Mouse (Mus musculus) limb, embryonic 12.5 days (tissue): ENCODE measurements around the gene Rnd1. TPM values are rescaled to one million over a fixed set of nuclear protein-coding genes. Genes with fewer than 3 reads are reported as not detected.

Experiments used
- ATAC-seq: fragments of 200-750 bp; cut with Nextera tagmentation; 2 replicates; pipeline ENCODE4 v1.8.0; 2017; ENCODE audit warnings: low read depth, moderate TSS enrichment; ENCODE audit not compliant: insufficient number of reproducible peaks, insufficient read depth, low FRiP score, low TSS enrichment
- H3K27ac ChIP-seq: fragments of 300-500 bp; sonication (generic); 2 replicates; pipeline ENCODE4 v1.5.1; 2016; ENCODE audit warnings: mild to moderate bottlenecking, moderate library complexity
- H3K27me3 ChIP-seq: fragments of 300-500 bp; sonication (generic); 2 replicates; pipeline ENCODE4 v1.6.1; 2016; ENCODE audit warnings: mild to moderate bottlenecking, moderate library complexity
- H3K36me3 ChIP-seq: fragments of 300-500 bp; sonication (generic); 2 replicates; pipeline ENCODE4 v1.6.1; 2016; ENCODE audit warnings: mild to moderate bottlenecking, moderate library complexity
- H3K4me1 ChIP-seq: fragments of 300-500 bp; sonication (generic); replicated peaks from 2 replicates; pipeline ENCODE4 v1.6.1; 2016
- H3K4me2 ChIP-seq: fragments of 300-500 bp; sonication (generic); 2 replicates; pipeline ENCODE4 v1.6.1; 2016; ENCODE audit warnings: mild to moderate bottlenecking, moderate library complexity
- H3K4me3 ChIP-seq: fragments of 300-500 bp; sonication (generic); replicated peaks from 2 replicates; pipeline ENCODE4 v1.5.1; 2016; ENCODE audit warnings: mild to moderate bottlenecking
- H3K9ac ChIP-seq: fragments of 300-500 bp; sonication (generic); replicated peaks from 2 replicates; pipeline ENCODE4 v1.6.1; 2016; ENCODE audit warnings: mild to moderate bottlenecking, moderate library complexity
- H3K9me3 ChIP-seq: fragments of 300-500 bp; sonication (generic); 2 replicates; pipeline ENCODE4 v1.6.1; 2016; ENCODE audit warnings: mild to moderate bottlenecking, moderate library complexity
- WGBS: fragments of 180-500 bp; shearing (Covaris S2); methylation state at CpG from one replicate; pipeline ENCODE4 v1.1.7; 2016; 5-methylcytosine and 5-hydroxymethylcytosine counted together
- polyA plus RNA-seq: library from polyadenylated mRNA; unstranded; fragments of >200 nt; fragmentation: Nextera tagmentation; extraction: Ambion mirVana; gene quantifications from 2 replicates; pipeline ENCODE4 v1.2.1, GENCODE M21; 2016

The Rnd1 gene
- 0.24 and 0.54 TPM in 2 replicates for polyA plus RNA-seq

DNA sequence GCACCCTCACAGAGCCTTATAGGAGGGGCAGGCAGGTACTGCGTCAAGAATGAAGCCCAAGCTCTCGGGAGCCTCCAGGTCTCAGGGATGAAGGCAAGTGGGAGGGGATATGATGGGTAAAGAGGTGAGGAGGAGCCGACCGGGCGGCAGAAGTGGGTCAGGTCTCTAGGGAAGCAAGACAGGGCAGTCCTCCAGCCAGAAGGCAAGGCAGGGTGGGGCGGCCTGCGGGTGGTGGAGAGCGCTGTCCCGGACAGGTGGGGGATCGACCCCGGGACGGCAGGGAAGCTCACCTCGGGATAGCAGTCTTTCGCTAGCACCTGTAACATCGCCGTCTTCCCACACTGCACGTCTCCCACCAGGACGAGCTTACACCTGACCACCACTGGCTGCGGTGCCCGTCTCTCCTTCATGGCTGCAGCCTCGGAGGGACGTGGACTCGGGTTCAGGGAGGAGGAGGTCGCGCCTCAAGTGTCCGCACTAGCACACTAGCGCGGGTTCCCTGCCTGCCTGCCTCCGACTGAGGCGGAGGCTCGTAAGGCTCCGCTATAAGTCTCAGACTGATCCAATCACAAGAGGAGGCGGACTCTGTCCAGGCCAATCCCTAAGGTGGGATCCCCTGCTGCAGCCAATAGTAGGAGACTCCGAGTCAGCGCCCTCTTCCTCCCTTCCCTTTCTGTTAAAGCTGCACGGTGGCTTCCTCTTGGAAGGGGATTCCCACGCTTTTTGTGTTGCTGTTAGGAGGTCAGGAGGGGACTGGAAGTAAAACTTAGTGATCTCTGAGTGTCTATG lies at the start of gene Rnd1:
Gene Rnd1 (minus strand): TSS at position 522 of the 789 bp plus-strand sequence.
- peak; percentile 92 for ATAC-seq
- H3K4me3 ChIP-seq: peak within 1 kb of the TSS; percentile 39
- no peaks in the 10 kb centered on the region for H3K9me3 ChIP-seq
- H3K27me3 ChIP-seq: peaks cover 81% of the 10 kb centered on the region
- peak within 1 kb of the TSS; percentile 76 for H3K4me2 ChIP-seq
- WGBS: 1% methylated on average over 37 of the region's 37 CpGs
- H3K4me1 ChIP-seq: peaks cover 18% of the 10 kb centered on the region
- no peaks in the 10 kb centered on the region for H3K36me3 ChIP-seq
- no peak within 1 kb of the TSS for H3K27ac ChIP-seq
- no peak within 1 kb of the TSS; the same call in 1 of the 2 replicates for H3K9ac ChIP-seq

DNA sequence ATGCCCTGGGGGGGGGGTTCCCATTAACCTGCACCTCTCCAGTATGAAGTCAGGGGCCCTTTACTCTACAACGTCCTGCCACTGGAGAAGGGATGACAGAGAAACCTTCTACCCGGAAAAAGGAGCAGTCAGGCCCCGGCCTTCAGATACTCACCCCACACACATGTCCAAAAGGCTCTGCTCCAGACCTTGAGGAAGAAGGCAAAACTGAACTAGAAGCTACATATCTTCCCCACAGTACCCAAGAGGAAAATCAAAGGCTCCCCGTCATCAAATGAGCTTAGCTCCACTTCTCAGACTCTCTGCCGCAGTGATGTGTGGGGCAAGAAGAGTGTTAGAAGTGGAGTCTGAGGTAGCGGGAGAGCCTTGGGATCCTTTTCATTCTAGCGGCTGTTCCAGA lies 49.5 kb upstream of the Rnd1 start:
- peaks cover 7% of the 10 kb centered on the region for H3K27me3 ChIP-seq
- no peak overlapping the region for H3K27ac ChIP-seq
- H3K9me3 ChIP-seq: no peaks in the 10 kb centered on the region
- H3K36me3 ChIP-seq: no peaks in the 10 kb centered on the region
- H3K4me2 ChIP-seq: peak overlapping the region; percentile 96
- peaks cover 46% of the 10 kb centered on the region for H3K4me1 ChIP-seq
- H3K4me3 ChIP-seq: peak overlapping the region; percentile 57
- ATAC-seq: no peak
- WGBS: 32% methylated on average over 7 of the region's 7 CpGs
- 0 out of 2 replicates have a peak overlapping the region, but pooled peaks have one; percentile 9 for H3K9ac ChIP-seq

DNA sequence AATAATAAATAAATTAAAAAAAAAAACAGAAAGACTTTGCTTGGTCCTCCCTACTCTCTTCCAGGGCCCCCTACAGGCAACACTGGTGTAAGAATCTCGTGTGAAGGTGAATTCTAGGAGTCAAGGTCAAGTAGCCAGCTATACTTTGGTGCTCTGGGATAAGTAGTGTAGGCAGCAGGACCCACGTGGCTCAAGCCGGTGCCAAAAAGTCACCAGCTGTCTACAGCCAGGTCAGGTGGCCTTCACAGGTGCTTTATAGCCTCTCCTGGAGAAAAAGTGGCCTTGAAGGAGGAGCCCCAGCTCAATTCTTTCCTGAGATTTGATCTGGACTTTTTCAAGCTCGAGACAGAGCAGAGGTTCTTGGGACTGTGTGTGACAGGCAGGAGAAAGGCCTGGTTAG lies 48.8 kb upstream of the Rnd1 start:
- 72% methylated on average over 4 of the region's 4 CpGs for WGBS
- no peak overlapping the region for H3K9ac ChIP-seq
- ATAC-seq: no peak
- H3K4me2 ChIP-seq: peak overlapping the region; percentile 96
- H3K27me3 ChIP-seq: peaks cover 7% of the 10 kb centered on the region
- no peak overlapping the region for H3K4me3 ChIP-seq
- H3K36me3 ChIP-seq: no peaks in the 10 kb centered on the region
- peaks cover 46% of the 10 kb centered on the region for H3K4me1 ChIP-seq
- no peak overlapping the region for H3K27ac ChIP-seq
- no peaks in the 10 kb centered on the region for H3K9me3 ChIP-seq

DNA sequence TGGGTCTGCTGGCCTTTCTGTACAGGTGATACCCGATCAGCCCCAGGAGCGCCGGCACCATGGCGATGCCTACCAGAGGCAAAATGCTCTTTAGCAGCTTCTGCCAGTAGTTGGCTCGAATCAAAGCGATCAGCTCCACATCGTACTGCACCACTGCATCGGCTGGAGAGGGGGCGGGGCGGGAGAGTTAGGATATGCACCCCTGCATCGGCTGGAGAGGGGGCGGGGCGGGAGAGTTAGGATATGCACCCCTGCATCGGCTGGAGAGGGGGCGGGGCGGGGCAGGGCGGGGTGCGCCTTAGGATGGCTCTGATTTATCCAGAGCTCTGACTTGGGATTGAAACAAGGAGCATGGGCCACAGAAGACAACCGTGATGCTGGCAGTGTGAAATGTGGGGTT lies 47.2 kb upstream of the Rnd1 start:
- ATAC-seq: no peak
- Histone ChIP-seq H3K4me1 (peaks cover 46% of the 10 kb centered on the region), H3K4me3 (0 out of 2 replicates have a peak overlapping the region, but pooled peaks have one; percentile 4), H3K9me3 (no peaks in the 10 kb centered on the region), H3K36me3 (no peaks in the 10 kb centered on the region), H3K4me2 (peak overlapping the region; percentile 41), H3K27me3 (peaks cover 7% of the 10 kb centered on the region), H3K9ac (0 out of 2 replicates have a peak overlapping the region, but pooled peaks have one; percentile 27), H3K27ac (no peak overlapping the region)
- 31% methylated on average over 19 of the region's 19 CpGs for WGBS

DNA sequence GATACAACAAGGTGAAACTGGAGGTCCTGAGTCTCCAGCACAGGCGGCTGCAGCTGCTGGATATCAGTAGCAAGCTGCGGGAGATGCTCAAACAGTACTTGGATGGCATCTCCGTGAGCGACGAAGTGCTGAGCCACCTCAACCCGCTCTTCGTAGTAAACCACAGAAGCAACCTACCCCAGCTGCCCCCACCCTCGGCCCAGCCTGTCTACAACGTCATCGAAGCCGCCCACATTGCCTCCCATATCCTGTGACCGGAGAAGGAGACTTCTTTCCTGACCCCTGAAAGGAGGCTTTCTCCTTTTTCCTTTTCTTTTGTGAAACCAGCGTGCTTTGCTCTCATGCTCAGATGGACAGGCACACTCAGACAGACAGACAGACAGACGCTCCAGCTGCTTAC lies 45.6 kb upstream of the Rnd1 start:
- WGBS: 61% methylated on average over 14 of the region's 14 CpGs
- ATAC-seq: no peak
- peaks cover 34% of the 10 kb centered on the region for H3K4me1 ChIP-seq
- no peak overlapping the region for H3K4me2 ChIP-seq
- H3K9ac ChIP-seq: no peak overlapping the region
- H3K27ac ChIP-seq: no peak overlapping the region
- peaks cover 7% of the 10 kb centered on the region for H3K27me3 ChIP-seq
- H3K36me3 ChIP-seq: no peaks in the 10 kb centered on the region
- H3K9me3 ChIP-seq: no peaks in the 10 kb centered on the region
- H3K4me3 ChIP-seq: no peak overlapping the region

DNA sequence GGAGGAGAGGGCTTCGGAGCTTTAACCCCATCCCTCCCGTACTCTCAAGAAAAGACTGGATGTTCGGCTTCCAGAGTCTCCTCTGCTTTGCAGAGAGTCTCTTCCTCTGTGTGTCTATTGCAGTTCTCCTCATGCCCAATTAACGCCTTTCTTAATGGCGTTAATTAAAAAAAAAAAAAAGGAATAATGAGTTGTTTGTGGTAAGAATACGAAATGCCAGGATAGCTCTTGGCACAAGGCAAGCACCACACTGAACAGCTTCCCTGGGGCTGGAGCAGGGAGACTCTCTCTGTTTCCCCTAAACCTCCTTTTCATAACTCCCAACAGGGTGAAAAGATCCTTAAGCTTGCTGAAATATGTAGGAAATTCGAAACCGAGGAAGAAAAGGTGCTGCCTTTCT lies 44.9 kb upstream of the Rnd1 start:
- ATAC-seq: no peak
- 77% methylated on average over 8 of the region's 8 CpGs for WGBS
- Histone ChIP-seq H3K9ac (no peak overlapping the region), H3K4me1 (peaks cover 33% of the 10 kb centered on the region), H3K27me3 (peaks cover 7% of the 10 kb centered on the region), H3K4me3 (no peak overlapping the region), H3K27ac (no peak overlapping the region), H3K4me2 (no peak overlapping the region), H3K9me3 (no peaks in the 10 kb centered on the region), H3K36me3 (no peaks in the 10 kb centered on the region)

DNA sequence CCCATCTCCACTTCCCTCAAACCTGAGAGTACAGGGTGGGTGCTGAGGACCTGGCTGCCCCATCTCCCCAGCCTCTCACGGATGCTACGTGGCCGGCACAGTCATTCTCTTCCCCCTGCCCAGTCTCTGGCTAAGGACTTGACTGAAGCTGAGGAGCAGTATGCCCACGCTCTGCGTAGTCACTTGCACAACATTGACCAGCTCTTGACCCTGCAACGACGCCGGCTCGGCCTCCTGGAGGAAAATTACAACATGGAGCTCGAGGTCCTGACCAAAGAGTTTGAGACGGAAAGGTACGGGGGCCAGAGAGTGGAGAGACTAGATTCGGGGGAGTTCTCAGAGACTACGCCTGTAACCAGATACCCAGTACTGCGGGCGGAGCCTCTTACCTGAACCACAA lies 40.0 kb upstream of the Rnd1 start:
- H3K4me3 ChIP-seq: no peak overlapping the region
- no peak overlapping the region for H3K9ac ChIP-seq
- 63% methylated on average over 16 of the region's 16 CpGs for WGBS
- ATAC-seq: no peak
- no peak overlapping the region for H3K27ac ChIP-seq
- H3K4me1 ChIP-seq: peaks cover under 1% of the 10 kb centered on the region; the same call in 1 of the 2 replicates
- no peaks in the 10 kb centered on the region for H3K9me3 ChIP-seq
- no peaks in the 10 kb centered on the region for H3K27me3 ChIP-seq
- H3K36me3 ChIP-seq: no peaks in the 10 kb centered on the region
- H3K4me2 ChIP-seq: no peak overlapping the region

DNA sequence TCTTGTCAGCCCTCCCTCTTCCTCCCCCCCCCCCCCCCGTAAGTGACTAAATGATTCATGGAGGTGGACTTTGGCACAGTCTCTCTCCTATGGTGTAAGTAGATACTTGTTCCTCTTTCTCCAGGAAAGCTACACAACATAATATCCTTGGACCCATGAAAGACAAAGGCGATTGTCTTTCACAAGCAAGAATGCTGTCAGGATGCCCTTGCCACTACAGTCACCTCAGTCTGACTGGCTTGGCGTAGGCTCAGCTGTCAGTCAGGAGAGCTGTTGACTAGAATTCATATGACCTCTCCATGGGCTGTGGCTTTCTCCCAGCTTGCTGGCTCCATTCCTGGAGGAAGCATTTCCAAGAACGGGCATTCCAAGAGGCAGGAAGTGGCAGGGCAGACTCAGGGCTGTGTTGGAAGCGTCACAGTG lies 37.0 kb upstream of the Rnd1 start:
- Histone ChIP-seq H3K36me3 (no peaks in the 10 kb centered on the region), H3K27me3 (0 out of 2 replicates have a peak, but pooled peaks cover 5% of the 10 kb centered on the region), H3K27ac (no peak overlapping the region), H3K4me3 (no peak overlapping the region), H3K9ac (no peak overlapping the region), H3K9me3 (no peaks in the 10 kb centered on the region), H3K4me1 (no peaks in the 10 kb centered on the region), H3K4me2 (no peak overlapping the region)
- no peak for ATAC-seq
- WGBS: 75% methylated on average over 5 of the region's 5 CpGs

DNA sequence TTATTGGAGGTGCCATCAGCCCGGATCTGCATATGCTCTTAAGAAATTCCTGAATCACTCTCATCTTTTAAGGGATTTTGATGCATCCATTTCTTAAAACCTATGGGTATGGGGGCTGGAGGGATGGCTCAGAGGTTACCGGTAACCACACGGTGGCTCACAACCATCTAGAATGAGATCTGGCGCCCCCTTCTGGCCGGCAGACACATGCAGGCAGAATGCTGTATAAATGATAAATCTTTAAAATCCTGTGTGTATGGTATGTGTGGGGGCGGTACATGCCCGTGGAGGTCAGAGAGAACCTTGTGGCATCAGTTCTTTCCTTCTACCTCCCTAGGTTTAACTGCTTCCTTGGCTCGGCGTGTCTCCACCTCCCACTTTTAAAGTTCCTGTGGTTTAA lies 33.2 kb upstream of the Rnd1 start:
- Histone ChIP-seq H3K27ac (no peak overlapping the region), H3K4me1 (peaks cover 3% of the 10 kb centered on the region), H3K4me3 (no peak overlapping the region), H3K36me3 (no peaks in the 10 kb centered on the region), H3K4me2 (no peak overlapping the region), H3K9me3 (no peaks in the 10 kb centered on the region), H3K27me3 (peaks cover 21% of the 10 kb centered on the region; the same call in 1 of the 2 replicates), H3K9ac (no peak overlapping the region)
- ATAC-seq: no peak
- 14% methylated on average over 9 of the region's 9 CpGs for WGBS

DNA sequence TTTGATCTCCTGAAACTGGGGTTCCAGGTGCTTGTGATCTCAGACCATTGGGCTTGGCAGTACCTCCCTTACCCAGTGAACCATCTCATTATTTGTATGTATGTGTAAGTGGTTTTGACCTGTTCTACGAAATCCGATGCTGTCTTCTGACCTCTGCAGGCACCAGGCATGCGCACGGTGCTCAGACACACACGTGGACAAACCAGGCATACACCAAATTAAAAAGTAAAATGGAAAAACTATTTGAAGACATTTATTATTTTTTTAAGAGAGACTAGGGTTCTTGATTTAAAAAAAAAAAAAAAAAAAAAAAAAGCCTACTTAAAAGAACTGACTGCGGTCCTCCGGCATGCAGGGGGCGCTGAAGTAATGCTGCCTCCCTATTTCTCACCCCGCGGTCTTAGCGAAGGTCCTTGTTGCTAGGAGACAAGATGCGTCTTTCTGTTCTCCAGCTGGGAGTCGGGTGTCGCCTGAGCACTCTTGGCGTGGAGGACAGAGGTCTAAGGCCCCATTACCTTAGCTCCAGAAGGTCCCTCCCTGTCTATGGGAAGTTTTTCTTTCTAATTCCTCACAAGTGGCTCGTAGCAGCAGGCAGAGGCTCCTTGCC lies 30.6 kb upstream of the Rnd1 start, which contains the start of gene Ccdc65:
Gene Ccdc65 (plus strand): TSS at position 442 of the 607 bp plus-strand sequence.
- H3K4me3 ChIP-seq: peak within 1 kb of the TSS; percentile 38
- WGBS: 18% methylated on average over 16 of the region's 16 CpGs
- H3K27ac ChIP-seq: no peak within 1 kb of the TSS
- peaks cover 45% of the 10 kb centered on the region for H3K27me3 ChIP-seq
- H3K4me1 ChIP-seq: peaks cover 3% of the 10 kb centered on the region
- no peak for ATAC-seq
- H3K9ac ChIP-seq: 0 out of 2 replicates have a peak within 1 kb of the TSS, but pooled peaks have one; percentile 27
- no peaks in the 10 kb centered on the region for H3K36me3 ChIP-seq
- peak within 1 kb of the TSS; percentile 59 for H3K4me2 ChIP-seq
- no peaks in the 10 kb centered on the region for H3K9me3 ChIP-seq

DNA sequence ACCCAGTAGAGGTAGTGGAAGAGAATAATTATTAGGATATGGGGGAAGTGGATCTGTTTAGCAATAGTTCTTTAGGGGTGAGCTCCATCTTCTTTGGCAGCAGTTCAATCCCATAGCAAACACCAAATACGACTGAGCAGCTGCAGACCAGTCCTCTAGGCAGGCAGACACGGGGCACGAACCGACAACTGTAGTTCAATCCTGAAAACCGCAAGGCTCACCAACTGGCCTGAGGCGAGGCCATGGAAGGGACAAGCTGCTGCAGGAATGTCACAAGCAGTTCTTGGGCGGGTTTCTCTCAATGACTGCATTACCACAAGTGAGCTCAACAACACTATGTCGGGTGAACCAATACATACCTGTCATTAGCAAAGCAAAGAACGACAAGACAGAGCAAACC lies 27.1 kb upstream of the Rnd1 start:
- peaks cover 8% of the 10 kb centered on the region for H3K4me1 ChIP-seq
- no peak overlapping the region for H3K27ac ChIP-seq
- H3K27me3 ChIP-seq: peaks cover 75% of the 10 kb centered on the region
- ATAC-seq: no peak
- no peak overlapping the region for H3K4me3 ChIP-seq
- no peak overlapping the region for H3K9ac ChIP-seq
- H3K4me2 ChIP-seq: no peak overlapping the region
- WGBS: 62% methylated on average over 9 of the region's 9 CpGs
- H3K9me3 ChIP-seq: no peaks in the 10 kb centered on the region
- H3K36me3 ChIP-seq: no peaks in the 10 kb centered on the region
